Mouse (Mus musculus): ENCODE measurements around the gene Rassf1. TPM values are rescaled to one million over a fixed set of nuclear protein-coding genes. Genes with fewer than 3 reads are reported as not detected.

The Rassf1 gene
- total and polyA plus RNA-seq, 3 experiments = 11.6 to 17.7 (median 15.3) TPM

- in situ Hi-C loops (cut with MboI; ENCODE audit: low pct_ligation_motif_present, low pct_unique_long_range_greater_than_20kb, low sequenced_read_pairs) (no loop called here), dilution Hi-C loops (cut with MboI; ENCODE audit: extremely low pct_ligation_motif_present, extremely low pct_unique_long_range_greater_than_20kb, low sequenced_read_pairs) (no loop called here)
- Histone ChIP-seq H3K79me2 (replicated peaks; ENCODE audit: control insufficient read depth, extremely low read depth, insufficient read depth, poor library complexity, severe bottlenecking) (peaks cover 29% of the 10 kb centered on the region), H3K4me3 (replicated peaks in 1 of 3; ENCODE audit: low read depth in 2 of 3, low read length in 2 of 3, poor library complexity in 1 of 3) (peak overlapping the region in 1 of 3 experiments; percentile 81), H3K9ac (ENCODE audit: insufficient read depth, low read depth) (no peak overlapping the region), H3K4me1 (ENCODE audit: control insufficient read depth in 1 of 2, insufficient read depth in 2 of 2) (peaks cover 10 to 33% of the 10 kb centered on the region in 2 experiments), H3K27me3 (replicated peaks) (no peaks in the 10 kb centered on the region), H3K4me2 (ENCODE audit: insufficient read depth, low read depth, poor library complexity, severe bottlenecking) (no peak overlapping the region; the same call in 1 of the 2 replicates), H3K36me3 (replicated peaks in 1 of 2; ENCODE audit: control insufficient read depth in 1 of 2, insufficient read depth in 1 of 2, low read length in 1 of 2) (peaks cover 14 to 31% of the 10 kb centered on the region in 2 experiments), H3K9me3 (replicated peaks; ENCODE audit: low read length) (no peaks in the 10 kb centered on the region), H3K27ac (ENCODE audit: insufficient read depth, low read depth) (no peak overlapping the region)
- no peak for DNase-seq (ENCODE audit: extremely low read depth)
- TF ChIP-seq KAT2A (IDR thresholded peaks at IDR 0.05; ENCODE audit: insufficient replicate concordance, low read length) (no peak), ZKSCAN1 (IDR thresholded peaks at IDR 0.05; ENCODE audit: borderline replicate concordance, low read depth, low read length) (no peak), POLR2A (IDR thresholded peaks at IDR 0.05; ENCODE audit: low read depth, low read length) (no peak), USF1 (IDR thresholded peaks at IDR 0.05; ENCODE audit: low read depth, low read length) (no peak), MXI1 (IDR thresholded peaks at IDR 0.05; ENCODE audit: low read depth, low read length) (no peak), MAZ (IDR thresholded peaks at IDR 0.05; ENCODE audit: low read depth, low read length) (no peak), MYC (IDR thresholded peaks at IDR 0.05; ENCODE audit: low read depth, low read length) (no peak), IRF4 (IDR thresholded peaks at IDR 0.05; ENCODE audit: low read depth, low read length) (no peak), ZC3H11A (IDR thresholded peaks at IDR 0.05; ENCODE audit: low read depth, low read length) (no peak), ZNF384 (IDR thresholded peaks at IDR 0.05; ENCODE audit: low read depth, low read length) (no peak), JUN (IDR thresholded peaks at IDR 0.05; ENCODE audit: insufficient read depth, low read depth, low read length) (no peak), ETS1 (conservative IDR thresholded peaks at IDR 0.05; ENCODE audit: low read depth, low read length) (no peak), TCF12 (IDR thresholded peaks at IDR 0.05; ENCODE audit: low read depth, low read length) (no peak)
Measured at GRCm38 (mm10) chr9:107552690-107553393, 1.5 kb downstream of the Rassf1 start.

GRCm38 (mm10) chr9:107553541-107554318 lies 2.4 kb downstream of the Rassf1 start:
- Histone ChIP-seq H3K9ac (ENCODE audit: insufficient read depth, low read depth) (peak overlapping the region; percentile 62), H3K9me3 (replicated peaks; ENCODE audit: low read length) (no peaks in the 10 kb centered on the region), H3K4me3 (replicated peaks in 1 of 3; ENCODE audit: low read depth in 2 of 3, low read length in 2 of 3, poor library complexity in 1 of 3) (peak overlapping the region; percentile 68 to 81 (median 69)), H3K36me3 (replicated peaks in 1 of 2; ENCODE audit: control insufficient read depth in 1 of 2, insufficient read depth in 1 of 2, low read length in 1 of 2) (peaks cover 21 to 40% of the 10 kb centered on the region in 2 experiments), H3K4me1 (ENCODE audit: control insufficient read depth in 1 of 2, insufficient read depth in 2 of 2) (peaks cover 10 to 30% of the 10 kb centered on the region in 2 experiments), H3K27ac (ENCODE audit: insufficient read depth, low read depth) (no peak overlapping the region), H3K4me2 (ENCODE audit: insufficient read depth, low read depth, poor library complexity, severe bottlenecking) (peak overlapping the region; percentile 77), H3K79me2 (replicated peaks; ENCODE audit: control insufficient read depth, extremely low read depth, insufficient read depth, poor library complexity, severe bottlenecking) (peaks cover 29% of the 10 kb centered on the region), H3K27me3 (replicated peaks) (no peaks in the 10 kb centered on the region)
- TF ChIP-seq POLR2AphosphoS2 (IDR thresholded peaks at IDR 0.05; ENCODE audit: low read depth, low read length) = no peak
- TF ChIP-seq CHD1 (IDR thresholded peaks at IDR 0.05; ENCODE audit: low read depth, low read length) = no peak
- no peak for TF ChIP-seq TCF12 (IDR thresholded peaks at IDR 0.05; ENCODE audit: low read depth, low read length)
- TF ChIP-seq KAT2A (IDR thresholded peaks at IDR 0.05; ENCODE audit: insufficient replicate concordance, low read length) = no peak
- TF ChIP-seq JUN (IDR thresholded peaks at IDR 0.05; ENCODE audit: insufficient read depth, low read depth, low read length) = no peak
- no peak for TF ChIP-seq GABPA (IDR thresholded peaks at IDR 0.05; ENCODE audit: insufficient replicate concordance, low read depth, low read length)
- no peak for TF ChIP-seq MAX (IDR thresholded peaks at IDR 0.05; ENCODE audit: low read length)
- no peak for TF ChIP-seq JUND (conservative IDR thresholded peaks at IDR 0.05; ENCODE audit: low read depth, low read length)
- TF ChIP-seq TBP (conservative IDR thresholded peaks at IDR 0.05; ENCODE audit: low read depth, low read length) = no peak
- no peak for TF ChIP-seq ETS1 (conservative IDR thresholded peaks at IDR 0.05; ENCODE audit: low read depth, low read length)
- no peak for TF ChIP-seq RAD21 (IDR thresholded peaks at IDR 0.05; ENCODE audit: low read depth, low read length)
- TF ChIP-seq HCFC1 (IDR thresholded peaks at IDR 0.05; ENCODE audit: low read depth, low read length) = no peak
- TF ChIP-seq MEF2A (IDR thresholded peaks at IDR 0.05; ENCODE audit: borderline replicate concordance, low read depth, low read length) = no peak
- no peak for TF ChIP-seq MXI1 (IDR thresholded peaks at IDR 0.05; ENCODE audit: low read depth, low read length)
- TF ChIP-seq NRF1 (IDR thresholded peaks at IDR 0.05; ENCODE audit: low read depth, low read length) = no peak
- TF ChIP-seq MAZ (IDR thresholded peaks at IDR 0.05; ENCODE audit: low read depth, low read length) = no peak
- no peak for TF ChIP-seq NELFE (IDR thresholded peaks at IDR 0.05; ENCODE audit: low read depth, low read length)
- no peak for TF ChIP-seq ZC3H11A (IDR thresholded peaks at IDR 0.05; ENCODE audit: low read depth, low read length)
- no peak for DNase-seq (ENCODE audit: extremely low read depth)
- dilution Hi-C loops (cut with MboI; ENCODE audit: extremely low pct_ligation_motif_present, extremely low pct_unique_long_range_greater_than_20kb, low sequenced_read_pairs) (no loop called here), in situ Hi-C loops (cut with MboI; ENCODE audit: low pct_ligation_motif_present, low pct_unique_long_range_greater_than_20kb, low sequenced_read_pairs) (no loop called here)
